Mouse (Mus musculus) stomach, embryonic 15.5 days (tissue): Measurements from ENCODE around the gene Ankrd63. TPM values are rescaled to one million over a fixed set of nuclear protein-coding genes. Genes with fewer than 3 reads are reported as not detected.
"Not testable (repeated sequence)": the region's sequence is repeated elsewhere in the genome, so short reads cannot be mapped to it uniquely, and the experiment has no call there.

Experiments used
- ATAC-seq: fragments of 200-750 bp; cut with Nextera tagmentation; 2 replicates; pipeline ENCODE4 v1.8.0; 2017; ENCODE audit warnings: low read depth, moderate number of reproducible peaks, moderate TSS enrichment; ENCODE audit not compliant: insufficient read depth, low FRiP score
- H3K27ac ChIP-seq: fragments of 300-500 bp; sonication (generic); 2 replicates; pipeline ENCODE4 v1.5.1; 2015; ENCODE audit warnings: mild to moderate bottlenecking, inconsistent platforms
- H3K27me3 ChIP-seq: fragments of 300-500 bp; sonication (generic); replicated peaks from 2 replicates; pipeline ENCODE4 v1.6.1; 2015; ENCODE audit warnings: inconsistent platforms
- H3K36me3 ChIP-seq: fragments of 300-500 bp; sonication (generic); 2 replicates; pipeline ENCODE4 v1.6.1; 2015; ENCODE audit warnings: inconsistent platforms
- H3K4me1 ChIP-seq: fragments of 300-500 bp; sonication (generic); 2 replicates; pipeline ENCODE4 v1.6.1; 2015; ENCODE audit warnings: inconsistent platforms
- H3K4me2 ChIP-seq: fragments of 300-500 bp; sonication (generic); 2 replicates; pipeline ENCODE4 v1.6.1; 2015; ENCODE audit warnings: mild to moderate bottlenecking, inconsistent platforms
- H3K4me3 ChIP-seq: fragments of 300-500 bp; sonication (generic); replicated peaks from 2 replicates; pipeline ENCODE4 v1.5.1; 2015; ENCODE audit warnings: inconsistent platforms
- H3K9ac ChIP-seq: fragments of 300-500 bp; sonication (generic); 2 replicates; pipeline ENCODE4 v1.6.1; 2015; ENCODE audit warnings: inconsistent platforms
- H3K9me3 ChIP-seq: fragments of 300-500 bp; sonication (generic); 2 replicates; pipeline ENCODE4 v1.6.1; 2016; ENCODE audit warnings: inconsistent platforms
- WGBS: fragments of 180-500 bp; shearing (Covaris S2); methylation state at CpG from one replicate; pipeline ENCODE4 v1.1.7; 2015; 5-methylcytosine and 5-hydroxymethylcytosine counted together
- polyA plus RNA-seq: library from polyadenylated mRNA; unstranded; fragments of >200 nt; fragmentation: Nextera tagmentation; extraction: Ambion mirVana; gene quantifications from 2 replicates; pipeline ENCODE4 v1.2.1, GENCODE M21; 2015

Gene Ankrd63
- polyA plus RNA-seq, 1 experiment from 2014 or later: 0.08 TPM

- WGBS: 41% methylated on average over 3 of the region's 3 CpGs
- no peak for ATAC-seq
Measured at GRCm38 (mm10) chr2:118664975-118665516, 38.7 kb downstream of the Ankrd63 start.

GRCm38 (mm10) chr2:118663804-118664766 is 39.7 kb downstream of the Ankrd63 start:
- peak overlapping the region; percentile 80 for H3K27ac ChIP-seq
- peaks cover 29% of the 10 kb centered on the region for H3K4me1 ChIP-seq
- H3K9me3 ChIP-seq: no peaks in the 10 kb centered on the region
- peaks cover 12% of the 10 kb centered on the region; the same call in 1 of the 2 replicates for H3K27me3 ChIP-seq
- peak; percentile 76 for ATAC-seq
- WGBS: 53% methylated on average over 19 of the region's 19 CpGs
- H3K36me3 ChIP-seq: no peaks in the 10 kb centered on the region
- peak overlapping the region; percentile 81 for H3K4me2 ChIP-seq
- peak overlapping the region; percentile 40 for H3K4me3 ChIP-seq
- no peak overlapping the region for H3K9ac ChIP-seq

More at GRCm38 (mm10) chr2:118664975-118665516, 38.7 kb downstream of the Ankrd63 start:
- H3K9me3 ChIP-seq: no peaks in the 10 kb centered on the region
- H3K27ac ChIP-seq: no peak overlapping the region
- H3K4me1 ChIP-seq: peaks cover 22% of the 10 kb centered on the region
- no peak overlapping the region for H3K9ac ChIP-seq
- no peak overlapping the region for H3K4me2 ChIP-seq
- peaks cover 12% of the 10 kb centered on the region; the same call in 1 of the 2 replicates for H3K27me3 ChIP-seq
- no peak overlapping the region for H3K4me3 ChIP-seq
- no peaks in the 10 kb centered on the region for H3K36me3 ChIP-seq

- Histone ChIP-seq H3K27me3 (peaks cover 12% of the 10 kb centered on the region; the same call in 1 of the 2 replicates), H3K9me3 (no peaks in the 10 kb centered on the region), H3K27ac (peak within 1 kb of the TSS; percentile 80), H3K4me1 (peaks cover 34% of the 10 kb centered on the region), H3K4me2 (peak within 1 kb of the TSS; percentile 81), H3K4me3 (peak within 1 kb of the TSS; percentile 40), H3K36me3 (no peaks in the 10 kb centered on the region), H3K9ac (peak within 1 kb of the TSS; percentile 33; the same call in 1 of the 2 replicates)
- no peak for ATAC-seq
- 6% methylated on average over 37 of the region's 37 CpGs for WGBS
Measured at GRCm38 (mm10) chr2:118662902-118663803, 40.6 kb downstream of the Ankrd63 start, which contains the start of gene Pak6. Gene Pak6, plus strand, starts transcription at chr2:118663303.

GRCm38 (mm10) chr2:118661891-118662290 is 41.9 kb downstream of the Ankrd63 start:
- ATAC-seq: no peak
- WGBS: 56% methylated on average over 9 of the region's 9 CpGs

GRCm38 (mm10) chr2:118659998-118660452 is 43.7 kb downstream of the Ankrd63 start:
- Histone ChIP-seq H3K9ac (no peak overlapping the region; the same call in 1 of the 2 replicates), H3K27ac (peak overlapping the region; percentile 78; the same call in 1 of the 2 replicates), H3K27me3 (peaks cover 12% of the 10 kb centered on the region; the same call in 1 of the 2 replicates), H3K36me3 (no peaks in the 10 kb centered on the region), H3K4me1 (peaks cover 48% of the 10 kb centered on the region), H3K4me2 (peak overlapping the region; percentile 53), H3K9me3 (no peaks in the 10 kb centered on the region), H3K4me3 (peak overlapping the region; percentile 39)
- peak; percentile 61; the same call in 1 of the 2 replicates for ATAC-seq
- WGBS: 2% methylated on average over 4 of the region's 4 CpGs

More at GRCm38 (mm10) chr2:118661891-118662290, 41.9 kb downstream of the Ankrd63 start:
- Histone ChIP-seq H3K9ac (no peak overlapping the region), H3K27ac (no peak overlapping the region), H3K36me3 (no peaks in the 10 kb centered on the region), H3K27me3 (peaks cover 12% of the 10 kb centered on the region; the same call in 1 of the 2 replicates), H3K4me3 (no peak overlapping the region), H3K4me1 (peaks cover 41% of the 10 kb centered on the region), H3K4me2 (no peak overlapping the region), H3K9me3 (no peaks in the 10 kb centered on the region)

GRCm38 (mm10) chr2:118659493-118659892 is 44.3 kb downstream of the Ankrd63 start:
- H3K9me3 ChIP-seq: no peaks in the 10 kb centered on the region
- ATAC-seq: no peak
- peaks cover 47% of the 10 kb centered on the region for H3K4me1 ChIP-seq
- peak overlapping the region; percentile 78 for H3K27ac ChIP-seq
- peak overlapping the region; percentile 39; the same call in 1 of the 2 replicates for H3K4me3 ChIP-seq
- no peaks in the 10 kb centered on the region for H3K36me3 ChIP-seq
- no peak overlapping the region for H3K9ac ChIP-seq
- H3K27me3 ChIP-seq: peaks cover 12% of the 10 kb centered on the region; the same call in 1 of the 2 replicates
- 78% methylated on average over 12 of the region's 12 CpGs for WGBS
- H3K4me2 ChIP-seq: peak overlapping the region; percentile 53; the same call in 1 of the 2 replicates

- Histone ChIP-seq H3K27ac (peak overlapping the region; percentile 78), H3K4me1 (peaks cover 44% of the 10 kb centered on the region), H3K36me3 (no peaks in the 10 kb centered on the region), H3K4me3 (no peak overlapping the region), H3K9me3 (no peaks in the 10 kb centered on the region), H3K9ac (no peak overlapping the region), H3K4me2 (no peak overlapping the region), H3K27me3 (peaks cover 12% of the 10 kb centered on the region; the same call in 1 of the 2 replicates)
- 56% methylated on average over 1 of the region's 1 CpGs for WGBS
- ATAC-seq: peak; percentile 65; the same call in 1 of the 2 replicates
Measured at GRCm38 (mm10) chr2:118659077-118659476, 44.7 kb downstream of the Ankrd63 start.

- Histone ChIP-seq H3K4me2 (no peak overlapping the region), H3K4me1 (peaks cover 38% of the 10 kb centered on the region), H3K36me3 (no peaks in the 10 kb centered on the region), H3K9ac (no peak overlapping the region), H3K9me3 (no peaks in the 10 kb centered on the region), H3K27ac (peak overlapping the region; percentile 78), H3K27me3 (peaks cover 10% of the 10 kb centered on the region; the same call in 1 of the 2 replicates), H3K4me3 (no peak overlapping the region)
- peak; percentile 90 for ATAC-seq
- 17% methylated on average over 4 of the region's 4 CpGs for WGBS
Measured at GRCm38 (mm10) chr2:118658457-118658856, 45.3 kb downstream of the Ankrd63 start.

GRCm38 (mm10) chr2:118656688-118657281 is 47.0 kb downstream of the Ankrd63 start:
- Histone ChIP-seq H3K4me2 (no peak overlapping the region), H3K9ac (no peak overlapping the region)

GRCm38 (mm10) chr2:118650697-118651096 is 53.1 kb downstream of the Ankrd63 start:
- not testable (repeated sequence) for H3K27ac ChIP-seq, H3K9me3 ChIP-seq, H3K27me3 ChIP-seq, H3K4me2 ChIP-seq, H3K9ac ChIP-seq, H3K36me3 ChIP-seq, H3K4me3 ChIP-seq, ATAC-seq, H3K4me1 ChIP-seq
- 54% methylated on average over 2 of the region's 2 CpGs for WGBS

More at GRCm38 (mm10) chr2:118656688-118657281, 47.0 kb downstream of the Ankrd63 start:
- Histone ChIP-seq H3K27ac (peak overlapping the region; percentile 77), H3K36me3 (no peaks in the 10 kb centered on the region), H3K4me1 (peaks cover 30% of the 10 kb centered on the region), H3K4me3 (no peak overlapping the region), H3K27me3 (no peaks in the 10 kb centered on the region), H3K9me3 (no peaks in the 10 kb centered on the region)
- peak; percentile 5; the same call in 1 of the 2 replicates for ATAC-seq
- 19% methylated on average over 3 of the region's 3 CpGs for WGBS
